Mouse (Mus musculus) megakaryocyte, embryonic 14.5 days (primary cell): ENCODE results near the gene Rbm3.
"Not testable (repeated sequence)": the region's sequence is repeated elsewhere in the genome, so short reads cannot be mapped to it uniquely, and the experiment has no call there.

Experiments
- FLI1 ChIP-seq: IDR thresholded peaks from 2 replicates; pipeline ENCODE4 v1.6.1; 2012; ENCODE audit warnings: low read length, inconsistent platforms, mixed read lengths
- GATA1 ChIP-seq: IDR thresholded peaks from 3 replicates; pipeline ENCODE4 v1.6.1; 2012; ENCODE audit warnings: mixed read lengths, low read length, inconsistent platforms, borderline replicate concordance

- TF ChIP-seq GATA1, FLI1: not testable (repeated sequence)
Measured at GRCm38 (mm10) chrX:8096068-8096786, 49.5 kb downstream of the Rbm3 start.
